In the genomic region with DNA sequence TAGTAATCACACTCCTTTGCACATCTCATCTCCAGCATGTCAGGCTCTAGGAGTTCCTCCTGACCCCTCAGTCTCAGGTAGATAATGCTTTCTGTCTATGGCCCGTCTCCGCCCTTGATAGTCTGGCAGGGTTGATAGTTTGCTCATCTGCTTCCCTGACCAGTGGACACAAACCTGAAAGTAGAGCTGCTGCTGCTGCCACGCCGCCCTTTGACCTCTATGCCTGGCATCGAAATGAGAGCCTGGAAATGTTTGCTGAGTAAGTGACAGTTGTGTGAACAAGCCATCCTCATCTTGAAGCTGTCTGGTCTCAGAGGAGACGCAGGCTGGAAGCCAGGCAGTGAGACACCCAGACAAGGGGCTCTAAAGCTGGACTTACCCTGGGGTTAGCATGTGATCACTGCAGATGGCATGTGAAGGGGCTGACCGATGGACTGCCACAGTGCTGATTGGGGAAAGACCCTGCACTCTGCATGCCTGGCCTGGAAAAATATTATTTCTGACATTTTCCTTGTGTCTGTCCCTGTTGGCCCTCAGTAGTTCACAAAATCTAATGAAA, we compare ENCODE assay signal across 19 mouse cellular contexts.
DNase-seq lines count a peak whose midpoint lies in the region; ATAC-seq and TF ChIP-seq lines count a peak whose summit lies in the region.
"Had no signal": no experiment of that assay in that cellular context is flagged by ENCODE, and none has a peak within 500 bp of the region (broad histone marks: within the 10 kb centered on the region; RNA-seq: fewer than 3 reads in every experiment).

No protein-coding gene starts in this region.

- peaks cover 9% of the 10 kb centered on the region for H3K4me1 ChIP-seq in liver, adult 2 months (ENCODE audit: control insufficient read depth, insufficient read depth, low read length)
- peaks cover 6% of the 10 kb centered on the region; the same call in 1 of the 2 replicates for H3K4me1 ChIP-seq in liver, embryonic 11.5 days (replicated peaks; ENCODE audit: control insufficient read depth, insufficient read depth, low read length)
- peaks cover 35% of the 10 kb centered on the region for H3K4me1 ChIP-seq in midbrain, embryonic 10.5 days
- H3K4me1 ChIP-seq in midbrain, embryonic 15.5 days: peaks cover 14% of the 10 kb centered on the region; the same call in 1 of the 2 replicates
- peaks cover 25% of the 10 kb centered on the region for H3K4me1 ChIP-seq in kidney, embryonic 15.5 days
- H3K4me1 ChIP-seq in embryonic facial prominence, embryonic 10.5 days: peaks cover 37% of the 10 kb centered on the region

- 0 out of 2 replicates have a peak, but pooled peaks have one; percentile 1 for TF ChIP-seq CTCF in liver, adult 2 months (IDR thresholded peaks at IDR 0.05; ENCODE audit: low read depth, low read length)

- TF ChIP-seq POLR2A in liver, adult 2 months (IDR thresholded peaks at IDR 0.05; ENCODE audit: extremely low read depth, insufficient read depth, low read length): no peak

- WGBS in liver, adult 2 months: 20% methylated on average over 7 of the region's 7 CpGs
- WGBS in liver, embryonic 11.5 days: 56% methylated on average over 7 of the region's 7 CpGs
- 80% methylated on average over 7 of the region's 7 CpGs for WGBS in midbrain, embryonic 10.5 days
- 79% methylated on average over 7 of the region's 7 CpGs for WGBS in midbrain, embryonic 15.5 days
- 49% methylated on average over 7 of the region's 7 CpGs for WGBS in kidney, embryonic 15.5 days
- WGBS in embryonic facial prominence, embryonic 10.5 days: 66% methylated on average over 7 of the region's 7 CpGs

- ATAC-seq in liver, embryonic 11.5 days (replicated peaks; ENCODE audit: low FRiP score): no peak
- ATAC-seq in midbrain, embryonic 15.5 days (replicated peaks): no peak
- 0 out of 2 replicates have a peak, but pooled peaks have one; percentile 15 for ATAC-seq in kidney, embryonic 15.5 days (replicated peaks; ENCODE audit: low FRiP score)
- ATAC-seq: inflammation-experienced regulatory T-cells, adult 6 months; Patski had no signal

- no peaks in the 10 kb centered on the region for H3K36me3 ChIP-seq in liver, adult 2 months (ENCODE audit: control insufficient read depth, insufficient read depth, low read length)
- no peaks in the 10 kb centered on the region for H3K36me3 ChIP-seq in liver, embryonic 11.5 days (ENCODE audit: control insufficient read depth, insufficient read depth, low read length)
- H3K36me3 ChIP-seq in midbrain, embryonic 10.5 days: no peaks in the 10 kb centered on the region
- no peaks in the 10 kb centered on the region for H3K36me3 ChIP-seq in midbrain, embryonic 15.5 days (replicated peaks)
- H3K36me3 ChIP-seq in kidney, embryonic 15.5 days: no peaks in the 10 kb centered on the region
- H3K36me3 ChIP-seq in embryonic facial prominence, embryonic 10.5 days (replicated peaks): no peaks in the 10 kb centered on the region
- H3K36me3 ChIP-seq: forebrain, embryonic 10.5 days; hindbrain, embryonic 12.5 days had no signal

- no peaks in the 10 kb centered on the region for H3K79me2 ChIP-seq in liver, adult 2 months (ENCODE audit: control insufficient read depth, insufficient read depth, low read length)

- 0 out of 2 replicates have a peak overlapping the region, but pooled peaks have one; percentile 4 for H3K4me3 ChIP-seq in liver, adult 2 months (ENCODE audit: insufficient read depth, low read depth, low read length)
- no peak overlapping the region for H3K4me3 ChIP-seq in liver, embryonic 11.5 days (ENCODE audit: low read depth, low read length)
- no peak overlapping the region for H3K4me3 ChIP-seq in midbrain, embryonic 10.5 days
- H3K4me3 ChIP-seq in midbrain, embryonic 15.5 days: no peak overlapping the region
- no peak overlapping the region for H3K4me3 ChIP-seq in kidney, embryonic 15.5 days (replicated peaks)
- H3K4me3 ChIP-seq in embryonic facial prominence, embryonic 10.5 days: no peak overlapping the region
- H3K4me3 ChIP-seq: forebrain, embryonic 10.5 days; heart, adult 2 months; hindbrain, embryonic 12.5 days had no signal

- peak overlapping the region; percentile 46 for H3K9ac ChIP-seq in liver, adult 2 months (ENCODE audit: low read depth, low read length)
- no peak overlapping the region for H3K9ac ChIP-seq in liver, embryonic 11.5 days (ENCODE audit: low read depth, low read length)
- no peak overlapping the region for H3K9ac ChIP-seq in midbrain, embryonic 15.5 days
- no peak overlapping the region for H3K9ac ChIP-seq in kidney, embryonic 15.5 days
- H3K9ac ChIP-seq: hindbrain, embryonic 12.5 days; liver, embryonic 14.5 days had no signal

- DNase-seq in liver, adult 2 months (ENCODE audit: extremely low read depth, low read depth, low spot score): peak; percentile 89
- DNase-seq in liver, embryonic 11.5 days (ENCODE audit: low spot score): no peak
- DNase-seq in midbrain, embryonic 10.5 days (ENCODE audit: low spot score): no peak
- DNase-seq in naive thymus-derived CD4-positive, alpha-beta T cell, adult 2 months (ENCODE audit: low read depth): peak; percentile 10
- no peak for DNase-seq in embryonic facial prominence, embryonic 10.5 days (ENCODE audit: low spot score)
- DNase-seq in right cerebral cortex, postnatal 14 days: no peak
- DNase-seq: adrenal gland, postnatal 25 days; B cell, adult 2 months; cerebellum, adult 18-20 months; heart, adult 2 months; layer of hippocampus, postnatal 36 days had no signal

- peak overlapping the region; percentile 96 for H3K27ac ChIP-seq in liver, adult 2 months (replicated peaks; ENCODE audit: insufficient read depth, low read depth, low read length)
- H3K27ac ChIP-seq in liver, embryonic 11.5 days (ENCODE audit: low read depth, low read length): no peak overlapping the region
- peak overlapping the region; percentile 55; the same call in 1 of the 2 replicates for H3K27ac ChIP-seq in midbrain, embryonic 10.5 days (replicated peaks)
- no peak overlapping the region for H3K27ac ChIP-seq in midbrain, embryonic 15.5 days
- H3K27ac ChIP-seq in kidney, embryonic 15.5 days: no peak overlapping the region
- no peak overlapping the region for H3K27ac ChIP-seq in embryonic facial prominence, embryonic 10.5 days (replicated peaks)
- H3K27ac ChIP-seq: forebrain, embryonic 10.5 days; heart, adult 2 months; hindbrain, embryonic 12.5 days; liver, embryonic 14.5 days had no signal

- H3K4me2 ChIP-seq in liver, embryonic 11.5 days: no peak overlapping the region
- H3K4me2 ChIP-seq in midbrain, embryonic 15.5 days: no peak overlapping the region
- H3K4me2 ChIP-seq in kidney, embryonic 15.5 days: no peak overlapping the region
- H3K4me2 ChIP-seq: hindbrain, embryonic 12.5 days; midbrain, embryonic 11.5 days had no signal

- H3K9me3 ChIP-seq in liver, embryonic 11.5 days (ENCODE audit: control insufficient read depth, low read length): no peaks in the 10 kb centered on the region
- H3K9me3 ChIP-seq in midbrain, embryonic 10.5 days (replicated peaks): no peaks in the 10 kb centered on the region
- no peaks in the 10 kb centered on the region for H3K9me3 ChIP-seq in midbrain, embryonic 15.5 days
- no peaks in the 10 kb centered on the region for H3K9me3 ChIP-seq in kidney, embryonic 15.5 days (replicated peaks)
- H3K9me3 ChIP-seq in embryonic facial prominence, embryonic 10.5 days: no peaks in the 10 kb centered on the region
- H3K9me3 ChIP-seq: forebrain, embryonic 10.5 days; hindbrain, embryonic 12.5 days had no signal

- H3K27me3 ChIP-seq in liver, adult 2 months (ENCODE audit: control insufficient read depth, insufficient read depth, low read length): no peaks in the 10 kb centered on the region
- H3K27me3 ChIP-seq in liver, embryonic 11.5 days (replicated peaks; ENCODE audit: control insufficient read depth, insufficient read depth, low read length): no peaks in the 10 kb centered on the region
- H3K27me3 ChIP-seq in midbrain, embryonic 10.5 days (ENCODE audit: low read depth, poor library complexity, severe bottlenecking): no peaks in the 10 kb centered on the region
- H3K27me3 ChIP-seq in midbrain, embryonic 15.5 days (replicated peaks): no peaks in the 10 kb centered on the region
- H3K27me3 ChIP-seq in kidney, embryonic 15.5 days: no peaks in the 10 kb centered on the region
- no peaks in the 10 kb centered on the region for H3K27me3 ChIP-seq in embryonic facial prominence, embryonic 10.5 days (replicated peaks; ENCODE audit: low read depth, poor library complexity, severe bottlenecking)
- H3K27me3 ChIP-seq: hindbrain, embryonic 12.5 days; Patski had no signal

Comparison
In these comparisons a context has a peak if more than half of its experiments do, and no peak if none do; other contexts are left out.
1. DNase-seq: peak in liver, adult 2 months (single experiment) and naive thymus-derived CD4-positive, alpha-beta T cell, adult 2 months (single experiment); none in liver, embryonic 11.5 days (single experiment), midbrain, embryonic 10.5 days (single experiment), embryonic facial prominence, embryonic 10.5 days (single experiment) and right cerebral cortex, postnatal 14 days (single experiment).
2. H3K27ac ChIP-seq: peak in liver, adult 2 months (single experiment) and midbrain, embryonic 10.5 days (single experiment); none in liver, embryonic 11.5 days (single experiment), midbrain, embryonic 15.5 days (single experiment), kidney, embryonic 15.5 days (single experiment) and embryonic facial prominence, embryonic 10.5 days (single experiment).